Mouse (Mus musculus): ENCODE measurements around the gene Tnfrsf8. TPM values are rescaled to one million over a fixed set of nuclear protein-coding genes. Genes with fewer than 3 reads are reported as not detected.

The Tnfrsf8 gene
- polyA plus RNA-seq, 2 experiments, result 0.02 to 0.05 TPM

DNA sequence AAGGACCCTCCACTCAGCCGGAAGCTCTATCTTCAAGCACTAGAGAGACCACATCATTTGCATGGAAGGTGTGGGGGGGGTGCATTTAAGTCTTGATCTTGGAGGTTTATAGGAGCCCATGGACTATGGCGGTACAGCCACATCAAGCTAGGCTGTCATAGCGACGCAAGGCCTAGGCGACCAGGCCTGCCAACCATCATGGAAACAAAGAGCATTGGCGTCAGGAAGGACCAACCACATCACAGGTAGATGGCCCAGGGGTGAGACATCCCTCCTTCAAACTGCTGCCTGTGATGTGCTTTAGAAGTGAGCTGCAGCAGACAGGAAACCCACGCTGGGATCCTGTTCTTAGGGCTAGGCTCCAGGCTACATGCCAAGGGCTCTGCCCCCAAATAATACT is 78.9 kb downstream of the Tnfrsf8 start:
- DNase-seq (ENCODE audit: low read depth in 3 of 3, low spot score in 3 of 3) (no peak), ATAC-seq (ENCODE audit: insufficient read depth) (no peak)
- Histone ChIP-seq H3K4me1 (replicated peaks; ENCODE audit: control insufficient read depth in 2 of 2, insufficient read depth in 2 of 2, low read length in 1 of 2) (peaks cover 0 to 2% of the 10 kb centered on the region in 2 experiments; a peak in 2 of 4 replicates), H3K27ac (no peak overlapping the region), H3K36me3 (replicated peaks; ENCODE audit: control insufficient read depth, insufficient read depth, low read depth) (no peaks in the 10 kb centered on the region), H3K4me2 (ENCODE audit: low read depth) (no peak overlapping the region), H3K27me3 (ENCODE audit: control insufficient read depth, insufficient read depth, low read length) (no peaks in the 10 kb centered on the region), H3K9me3 (ENCODE audit: control insufficient read depth, low read length) (no peaks in the 10 kb centered on the region), H3K9ac (replicated peaks) (no peak overlapping the region), H3K4me3 (ENCODE audit: insufficient read depth in 1 of 2, low read depth in 2 of 2, low read length in 2 of 2) (no peak overlapping the region)
- WGBS (ENCODE audit: insufficient replicate concordance), result 74% methylated on average over 7 of the region's 7 CpGs
- TF ChIP-seq EP300 (IDR thresholded peaks at IDR 0.05; ENCODE audit: low read depth), result no peak
- TF ChIP-seq CTCF (IDR thresholded peaks at IDR 0.05; ENCODE audit: low read depth), result no peak

- no peak for TF ChIP-seq CTCF (IDR thresholded peaks at IDR 0.05; ENCODE audit: low read depth)
- H3K9me3 ChIP-seq (ENCODE audit: control insufficient read depth, low read length), result no peaks in the 10 kb centered on the region
- DNase-seq (ENCODE audit: low read depth in 3 of 3, low spot score in 3 of 3), result no peak
- WGBS (ENCODE audit: insufficient replicate concordance), result 35% methylated on average over 3 of the region's 3 CpGs
- no peak overlapping the region for H3K9ac ChIP-seq (replicated peaks)
- H3K27me3 ChIP-seq (ENCODE audit: control insufficient read depth, insufficient read depth, low read length), result no peaks in the 10 kb centered on the region
- H3K4me1 ChIP-seq (replicated peaks; ENCODE audit: control insufficient read depth in 2 of 2, insufficient read depth in 2 of 2, low read length in 1 of 2), result 0 out of 4 replicates have a peak, but pooled peaks cover 0 to 2% of the 10 kb centered on the region in 2 experiments
- no peak for ATAC-seq (ENCODE audit: insufficient read depth)
- H3K4me3 ChIP-seq (ENCODE audit: insufficient read depth in 1 of 2, low read depth in 2 of 2, low read length in 2 of 2), result no peak overlapping the region
- no peak overlapping the region for H3K27ac ChIP-seq
- H3K4me2 ChIP-seq (ENCODE audit: low read depth), result no peak overlapping the region
- H3K36me3 ChIP-seq (replicated peaks; ENCODE audit: control insufficient read depth, insufficient read depth, low read depth), result no peaks in the 10 kb centered on the region
Observed at GRCm38 (mm10) chr4:145233487-145234228, 81.3 kb downstream of the Tnfrsf8 start.

- no peak overlapping the region for H3K9ac ChIP-seq (replicated peaks)
- no peak overlapping the region for H3K27ac ChIP-seq
- 0 out of 4 replicates have a peak, but pooled peaks cover 0 to 2% of the 10 kb centered on the region in 2 experiments for H3K4me1 ChIP-seq (replicated peaks; ENCODE audit: control insufficient read depth in 2 of 2, insufficient read depth in 2 of 2, low read length in 1 of 2)
- TF ChIP-seq EP300 (IDR thresholded peaks at IDR 0.05; ENCODE audit: low read depth), result no peak
- no peak for TF ChIP-seq CTCF (IDR thresholded peaks at IDR 0.05; ENCODE audit: low read depth)
- H3K4me3 ChIP-seq (ENCODE audit: insufficient read depth in 1 of 2, low read depth in 2 of 2, low read length in 2 of 2), result no peak overlapping the region
- DNase-seq (ENCODE audit: low read depth in 3 of 3, low spot score in 3 of 3) (no peak), ATAC-seq (ENCODE audit: insufficient read depth) (no peak)
- no peak overlapping the region for H3K4me2 ChIP-seq (ENCODE audit: low read depth)
- 64% methylated on average over 5 of the region's 5 CpGs for WGBS (ENCODE audit: insufficient replicate concordance)
- no peaks in the 10 kb centered on the region for H3K27me3 ChIP-seq (ENCODE audit: control insufficient read depth, insufficient read depth, low read length)
- H3K9me3 ChIP-seq (ENCODE audit: control insufficient read depth, low read length), result no peaks in the 10 kb centered on the region
- H3K36me3 ChIP-seq (replicated peaks; ENCODE audit: control insufficient read depth, insufficient read depth, low read depth), result no peaks in the 10 kb centered on the region
Observed at GRCm38 (mm10) chr4:145231732-145232131, 83.2 kb downstream of the Tnfrsf8 start.

DNA sequence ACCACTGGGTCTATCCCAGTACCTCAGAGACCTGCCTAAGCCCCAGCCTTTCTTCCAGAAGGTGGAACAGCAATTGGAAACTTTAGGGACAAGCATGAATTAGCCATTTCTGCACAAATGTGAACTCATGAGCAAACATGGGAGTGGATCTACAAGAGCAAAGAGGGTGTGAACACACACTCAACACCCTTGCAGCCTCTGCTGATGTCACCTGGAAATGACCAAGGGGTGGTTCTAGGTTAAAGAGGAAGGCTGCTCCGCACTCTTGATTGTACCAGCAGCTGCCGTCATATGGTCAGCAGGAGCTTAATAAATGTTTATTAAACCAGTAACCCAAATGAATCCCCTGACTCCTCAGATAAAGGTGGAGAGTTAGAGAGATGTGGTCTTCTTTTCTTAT is 84.3 kb downstream of the Tnfrsf8 start:
- H3K27me3 ChIP-seq (ENCODE audit: control insufficient read depth, insufficient read depth, low read length), result no peaks in the 10 kb centered on the region
- H3K4me2 ChIP-seq (ENCODE audit: low read depth), result no peak overlapping the region
- no peak overlapping the region for H3K9ac ChIP-seq (replicated peaks)
- 0 out of 4 replicates have a peak, but pooled peaks cover 0 to 2% of the 10 kb centered on the region in 2 experiments for H3K4me1 ChIP-seq (replicated peaks; ENCODE audit: control insufficient read depth in 2 of 2, insufficient read depth in 2 of 2, low read length in 1 of 2)
- no peaks in the 10 kb centered on the region for H3K36me3 ChIP-seq (replicated peaks; ENCODE audit: control insufficient read depth, insufficient read depth, low read depth)
- TF ChIP-seq CTCF (IDR thresholded peaks at IDR 0.05; ENCODE audit: low read depth), result no peak
- TF ChIP-seq EP300 (IDR thresholded peaks at IDR 0.05; ENCODE audit: low read depth), result no peak
- ATAC-seq (ENCODE audit: insufficient read depth) (no peak), DNase-seq (ENCODE audit: low read depth in 3 of 3, low spot score in 3 of 3) (no peak)
- no peak overlapping the region for H3K27ac ChIP-seq
- WGBS (ENCODE audit: insufficient replicate concordance), result 70% methylated on average over 2 of the region's 2 CpGs
- H3K4me3 ChIP-seq (ENCODE audit: insufficient read depth in 1 of 2, low read depth in 2 of 2, low read length in 2 of 2), result no peak overlapping the region
- H3K9me3 ChIP-seq (ENCODE audit: control insufficient read depth, low read length), result no peaks in the 10 kb centered on the region

- no peak overlapping the region for H3K4me2 ChIP-seq (ENCODE audit: low read depth)
- 60% methylated on average over 5 of the region's 5 CpGs for WGBS (ENCODE audit: insufficient replicate concordance)
- no peak overlapping the region for H3K9ac ChIP-seq (replicated peaks)
- no peak overlapping the region for H3K27ac ChIP-seq
- H3K36me3 ChIP-seq (replicated peaks; ENCODE audit: control insufficient read depth, insufficient read depth, low read depth), result no peaks in the 10 kb centered on the region
- no peak overlapping the region for H3K4me3 ChIP-seq (ENCODE audit: insufficient read depth in 1 of 2, low read depth in 2 of 2, low read length in 2 of 2)
- no peaks in the 10 kb centered on the region for H3K9me3 ChIP-seq (ENCODE audit: control insufficient read depth, low read length)
- no peak for ATAC-seq (ENCODE audit: insufficient read depth)
- no peak for DNase-seq (ENCODE audit: low read depth in 3 of 3, low spot score in 3 of 3)
- no peak for TF ChIP-seq CTCF (IDR thresholded peaks at IDR 0.05; ENCODE audit: low read depth)
- no peak for TF ChIP-seq EP300 (IDR thresholded peaks at IDR 0.05; ENCODE audit: low read depth)
- 0 out of 4 replicates have a peak, but pooled peaks cover 0 to 2% of the 10 kb centered on the region in 2 experiments for H3K4me1 ChIP-seq (replicated peaks; ENCODE audit: control insufficient read depth in 2 of 2, insufficient read depth in 2 of 2, low read length in 1 of 2)
- no peaks in the 10 kb centered on the region for H3K27me3 ChIP-seq (ENCODE audit: control insufficient read depth, insufficient read depth, low read length)
Observed at GRCm38 (mm10) chr4:145229524-145230163, 85.3 kb downstream of the Tnfrsf8 start.

Data from liver, embryonic 14.5 days (tissue).